Mouse (Mus musculus): ENCODE data around the gene Scn3a. TPM values are rescaled to one million over a fixed set of nuclear protein-coding genes. Genes with fewer than 3 reads are reported as not detected.
"Not testable (repeated sequence)": the region's sequence is repeated elsewhere in the genome, so short reads cannot be mapped to it uniquely, and the experiment has no call there.

The Scn3a gene
- polyA plus RNA-seq, 2 experiments from 2014 or later = 0.16 TPM; not detected in 1

GRCm38 (mm10) chr2:65483434-65483833, 84.0 kb downstream of the Scn3a start:
- no peak for ATAC-seq

- no peak for ATAC-seq
Observed at GRCm38 (mm10) chr2:65481007-65481672, 86.3 kb downstream of the Scn3a start.

GRCm38 (mm10) chr2:65471311-65471882, 96.0 kb downstream of the Scn3a start:
- ATAC-seq = no peak

GRCm38 (mm10) chr2:65465694-65466093, 101.7 kb downstream of the Scn3a start:
- ATAC-seq = no peak

GRCm38 (mm10) chr2:65453763-65454162, 113.7 kb downstream of the Scn3a start:
- ATAC-seq = no peak

- not testable (repeated sequence) for ATAC-seq
Observed at GRCm38 (mm10) chr2:65451401-65452078, 115.9 kb downstream of the Scn3a start.

GRCm38 (mm10) chr2:65450449-65451360, 116.7 kb downstream of the Scn3a start:
- ATAC-seq = no peak

- ATAC-seq = no peak
Observed at GRCm38 (mm10) chr2:65449126-65449828, 118.2 kb downstream of the Scn3a start.

GRCm38 (mm10) chr2:65443082-65443481, 124.3 kb downstream of the Scn3a start:
- no peak for ATAC-seq

GRCm38 (mm10) chr2:65441566-65441965, 125.9 kb downstream of the Scn3a start:
- ATAC-seq = no peak

- no peak for ATAC-seq
Observed at GRCm38 (mm10) chr2:65441110-65441509, 126.3 kb downstream of the Scn3a start.

GRCm38 (mm10) chr2:65436917-65437316, 130.5 kb downstream of the Scn3a start:
- no peak for ATAC-seq

GRCm38 (mm10) chr2:65423501-65423900, 143.9 kb downstream of the Scn3a start:
- ATAC-seq = no peak

GRCm38 (mm10) chr2:65421259-65422255, 145.9 kb downstream of the Scn3a start:
- ATAC-seq = no peak

GRCm38 (mm10) chr2:65418608-65419007, 148.8 kb downstream of the Scn3a start:
- ATAC-seq = no peak

- no peak for ATAC-seq
Observed at GRCm38 (mm10) chr2:65416535-65416934, 150.9 kb downstream of the Scn3a start.

- ATAC-seq = no peak
Observed at GRCm38 (mm10) chr2:65415294-65415693, 152.1 kb downstream of the Scn3a start.

- ATAC-seq = peak; percentile 53
Observed at GRCm38 (mm10) chr2:65414806-65415281, 152.6 kb downstream of the Scn3a start.

- peak; percentile 80 for ATAC-seq
Observed at GRCm38 (mm10) chr2:65414237-65414636, 153.2 kb downstream of the Scn3a start.

GRCm38 (mm10) chr2:65413746-65414145, 153.7 kb downstream of the Scn3a start:
- ATAC-seq = peak; percentile 66

Data from CD4-positive, CD25-positive, alpha-beta regulatory T cell, adult 4 months (primary cell).